Mouse (Mus musculus) hindbrain, postnatal 0 days (tissue): ENCODE measurements at regions not wholly inside any gene's neighbourhood (a gene's known extent, or its start where the extent isn't known, plus 50 kb on each side); places are given as distances from the start of the nearest gene placed in this dataset.

Experiments
- ATAC-seq: fragments of 200-750 bp; cut with Nextera tagmentation; 2 replicates; pipeline ENCODE4 v1.8.0; 2017; ENCODE audit warnings: mild to moderate bottlenecking, moderate TSS enrichment, moderate library complexity
- DNase-seq: peaks from one replicate; pipeline ENCODE4 v3.0.0-alpha.2; 2015; ENCODE audit warnings: low spot score
- H3K27ac ChIP-seq: fragments of 300-500 bp; sonication (generic); 2 replicates; pipeline ENCODE4 v1.5.1; 2014; ENCODE audit warnings: mild to moderate bottlenecking
- H3K27me3 ChIP-seq: fragments of 300-500 bp; sonication (generic); 2 replicates; pipeline ENCODE4 v1.6.1; 2014; ENCODE audit warnings: low read length, mixed read lengths; ENCODE audit not compliant: insufficient read depth
- H3K36me3 ChIP-seq: fragments of 300-500 bp; sonication (generic); 2 replicates; pipeline ENCODE4 v1.6.1; 2014; ENCODE audit warnings: low read length, mixed read lengths; ENCODE audit not compliant: insufficient read depth
- H3K4me1 ChIP-seq: fragments of 300-500 bp; sonication (generic); 2 replicates; pipeline ENCODE4 v1.6.1; 2014; ENCODE audit warnings: antibody characterized with exemption, low read length, mixed read lengths; ENCODE audit not compliant: insufficient read depth
- H3K4me2 ChIP-seq: fragments of 300-500 bp; sonication (generic); 2 replicates; pipeline ENCODE4 v1.6.1; 2014; ENCODE audit warnings: low read depth, mild to moderate bottlenecking, low read length, moderate library complexity, mixed read lengths
- H3K4me3 ChIP-seq: fragments of 300-500 bp; sonication (generic); 2 replicates; pipeline ENCODE4 v1.5.1; 2014; ENCODE audit warnings: low read length
- H3K9ac ChIP-seq: fragments of 300-500 bp; sonication (generic); replicated peaks from 2 replicates; pipeline ENCODE4 v1.6.1; 2014; ENCODE audit warnings: mild to moderate bottlenecking, low read length, moderate library complexity, mixed read lengths
- H3K9me3 ChIP-seq: fragments of 300-500 bp; sonication (generic); 2 replicates; pipeline ENCODE4 v1.6.1; 2016; ENCODE audit warnings: low read length, mixed read lengths
- CTCF ChIP-seq: IDR thresholded peaks from 2 replicates; pipeline ENCODE4 v1.5.1; 2016; ENCODE audit warnings: antibody characterized with exemption, control low read depth, low read depth
- WGBS: fragments of 180-500 bp; shearing (Covaris S2); extraction: QIAGEN DNeasy Blood & Tissue Kit; methylation state at CpG from one replicate; pipeline ENCODE4 v1.1.7; 2014; 5-methylcytosine and 5-hydroxymethylcytosine counted together

- H3K27ac ChIP-seq, result no peak overlapping the region
- no peak overlapping the region for H3K4me3 ChIP-seq
- 0 out of 2 replicates have a peak, but pooled peaks cover 2% of the 10 kb centered on the region for H3K9me3 ChIP-seq
- H3K27me3 ChIP-seq, result no peaks in the 10 kb centered on the region
- DNase-seq, result no peak
- H3K9ac ChIP-seq, result no peak overlapping the region
- no peak for ATAC-seq
- WGBS, result 94% methylated on average over 2 of the region's 2 CpGs
- H3K36me3 ChIP-seq, result no peaks in the 10 kb centered on the region
- no peaks in the 10 kb centered on the region for H3K4me1 ChIP-seq
- H3K4me2 ChIP-seq, result no peak overlapping the region
- no peak for TF ChIP-seq CTCF
Measured at GRCm38 (mm10) chr6:147970162-147970608, 76.9 kb upstream of the Far2 start.

DNA sequence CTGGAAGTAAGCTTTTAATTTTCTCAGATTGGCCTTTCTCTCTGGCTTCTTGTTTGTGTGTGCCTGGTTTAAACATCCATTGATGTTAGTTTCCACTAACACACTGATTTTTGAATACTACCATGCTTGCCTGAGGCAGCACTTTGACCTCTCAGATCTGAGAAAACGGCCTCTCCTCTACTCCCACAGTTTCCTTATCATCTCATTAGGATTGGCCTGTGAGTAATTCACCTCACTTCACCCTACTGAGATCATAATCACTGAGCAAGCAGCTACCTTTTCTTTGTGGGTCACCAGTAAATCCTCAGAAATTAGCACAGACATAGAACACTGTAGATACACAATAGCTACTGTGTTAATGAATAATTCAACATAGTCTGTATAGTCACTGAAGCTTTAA, 74.5 kb upstream of the Far2 start:
- H3K4me3 ChIP-seq, result no peak overlapping the region
- no peaks in the 10 kb centered on the region for H3K9me3 ChIP-seq
- H3K27me3 ChIP-seq, result no peaks in the 10 kb centered on the region
- no peaks in the 10 kb centered on the region for H3K4me1 ChIP-seq
- DNase-seq (no peak), ATAC-seq (no peak)
- H3K9ac ChIP-seq, result no peak overlapping the region
- no peaks in the 10 kb centered on the region for H3K36me3 ChIP-seq
- no peak overlapping the region for H3K27ac ChIP-seq
- WGBS, result 50% methylated on average over 1 of the region's 1 CpGs
- no peak overlapping the region for H3K4me2 ChIP-seq
- TF ChIP-seq CTCF, result no peak

DNA sequence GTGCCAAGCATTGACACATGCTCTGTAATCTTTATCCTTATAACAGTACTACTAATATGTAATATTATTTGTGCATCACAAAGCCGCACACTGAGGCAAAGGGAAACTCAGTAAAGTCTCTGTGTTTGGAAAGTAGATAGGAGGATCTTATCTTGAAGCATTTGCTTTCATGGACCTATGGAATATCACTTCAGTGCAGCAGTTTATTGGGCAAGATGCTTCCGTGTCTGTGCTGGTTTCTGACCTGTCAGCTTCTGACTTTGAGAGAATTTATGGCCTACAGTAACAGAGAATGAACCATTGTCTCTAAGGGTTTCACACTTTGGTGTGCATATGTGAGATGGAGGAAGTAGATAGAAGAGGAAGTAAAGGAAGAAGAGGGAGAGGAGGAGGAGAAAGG, 74.0 kb upstream of the Far2 start:
- Histone ChIP-seq H3K27ac (no peak overlapping the region), H3K36me3 (no peaks in the 10 kb centered on the region), H3K4me2 (no peak overlapping the region), H3K9me3 (no peaks in the 10 kb centered on the region), H3K4me1 (no peaks in the 10 kb centered on the region), H3K9ac (no peak overlapping the region), H3K4me3 (no peak overlapping the region), H3K27me3 (no peaks in the 10 kb centered on the region)
- DNase-seq, result no peak
- ATAC-seq, result no peak
- no peak for TF ChIP-seq CTCF
- WGBS, result 81% methylated on average over 2 of the region's 2 CpGs

DNA sequence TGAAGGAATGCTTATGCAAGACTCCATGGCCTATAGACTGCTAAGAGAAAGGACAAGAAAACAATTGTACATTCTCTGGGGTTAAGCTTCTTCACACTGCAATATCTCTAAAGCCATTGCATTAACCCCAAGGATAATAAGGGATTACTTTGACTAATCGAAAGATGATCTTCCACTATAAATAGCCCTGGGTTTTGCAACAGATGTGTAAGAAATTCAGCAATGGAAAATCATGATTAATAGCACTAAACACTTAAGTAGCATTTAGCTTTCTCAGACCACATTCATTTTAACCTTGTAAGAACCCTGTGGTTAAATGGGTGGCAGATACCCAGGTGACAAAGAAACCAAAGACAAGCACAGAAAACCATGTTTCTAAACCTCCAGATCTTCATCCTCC, 71.1 kb upstream of the Far2 start:
- no peaks in the 10 kb centered on the region for H3K36me3 ChIP-seq
- no peak overlapping the region for H3K4me2 ChIP-seq
- no peak for ATAC-seq
- no peaks in the 10 kb centered on the region for H3K9me3 ChIP-seq
- TF ChIP-seq CTCF, result no peak
- 84% methylated on average over 1 of the region's 1 CpGs for WGBS
- no peak overlapping the region for H3K9ac ChIP-seq
- no peak overlapping the region for H3K4me3 ChIP-seq
- H3K4me1 ChIP-seq, result no peaks in the 10 kb centered on the region
- no peak overlapping the region for H3K27ac ChIP-seq
- DNase-seq, result no peak
- no peaks in the 10 kb centered on the region for H3K27me3 ChIP-seq

GRCm38 (mm10) chr6:147989381-147989780, 57.7 kb upstream of the Far2 start:
- Histone ChIP-seq H3K27me3 (no peaks in the 10 kb centered on the region), H3K4me2 (no peak overlapping the region), H3K27ac (no peak overlapping the region), H3K4me3 (no peak overlapping the region), H3K4me1 (no peaks in the 10 kb centered on the region), H3K9me3 (no peaks in the 10 kb centered on the region; the same call in 1 of the 2 replicates), H3K9ac (no peak overlapping the region), H3K36me3 (no peaks in the 10 kb centered on the region)
- no peak for TF ChIP-seq CTCF
- WGBS, result 80% methylated on average over 4 of the region's 4 CpGs
- ATAC-seq (no peak), DNase-seq (no peak)
